Mouse (Mus musculus): ENCODE measurements around the gene D630045J12Rik.

Gene D630045J12Rik

GRCm38 (mm10) chr6:38241508-38241907 is 12.3 kb downstream of the D630045J12Rik start:
- no peak for DNase-seq

GRCm38 (mm10) chr6:38240618-38241017 is 13.2 kb downstream of the D630045J12Rik start:
- no peak for DNase-seq

GRCm38 (mm10) chr6:38238382-38238781 is 15.4 kb downstream of the D630045J12Rik start:
- DNase-seq: no peak

- no peak for DNase-seq
Observed at GRCm38 (mm10) chr6:38235991-38236658, 17.7 kb downstream of the D630045J12Rik start.

- no peak for DNase-seq
Observed at GRCm38 (mm10) chr6:38233803-38234202, 20.0 kb downstream of the D630045J12Rik start.

- no peak for DNase-seq
Observed at GRCm38 (mm10) chr6:38232917-38233316, 20.9 kb downstream of the D630045J12Rik start.

- no peak for DNase-seq
Observed at GRCm38 (mm10) chr6:38231994-38232393, 21.8 kb downstream of the D630045J12Rik start.

GRCm38 (mm10) chr6:38224079-38224478 is 29.7 kb downstream of the D630045J12Rik start:
- DNase-seq: no peak

- no peak for DNase-seq
Observed at GRCm38 (mm10) chr6:38219261-38219660, 34.5 kb downstream of the D630045J12Rik start.

GRCm38 (mm10) chr6:38215448-38216110 is 38.2 kb downstream of the D630045J12Rik start:
- DNase-seq: no peak

GRCm38 (mm10) chr6:38207621-38208020 is 46.2 kb downstream of the D630045J12Rik start:
- no peak for DNase-seq

GRCm38 (mm10) chr6:38206941-38207531 is 46.8 kb downstream of the D630045J12Rik start:
- no peak for DNase-seq

GRCm38 (mm10) chr6:38205375-38205774 is 48.4 kb downstream of the D630045J12Rik start:
- no peak for DNase-seq

GRCm38 (mm10) chr6:38203820-38204219 is 50.0 kb downstream of the D630045J12Rik start:
- DNase-seq: no peak

GRCm38 (mm10) chr6:38202816-38203215 is 51.0 kb downstream of the D630045J12Rik start:
- DNase-seq: no peak

GRCm38 (mm10) chr6:38201495-38201894 is 52.3 kb downstream of the D630045J12Rik start:
- DNase-seq: no peak

- no peak for DNase-seq
Observed at GRCm38 (mm10) chr6:38199599-38199998, 54.2 kb downstream of the D630045J12Rik start.

- DNase-seq: no peak
Observed at GRCm38 (mm10) chr6:38198727-38199126, 55.1 kb downstream of the D630045J12Rik start.

GRCm38 (mm10) chr6:38196266-38197189 is 57.3 kb downstream of the D630045J12Rik start:
- DNase-seq: no peak

- no peak for DNase-seq
Observed at GRCm38 (mm10) chr6:38195306-38195705, 58.5 kb downstream of the D630045J12Rik start.

- no peak for DNase-seq
Observed at GRCm38 (mm10) chr6:38194046-38194445, 59.8 kb downstream of the D630045J12Rik start.

GRCm38 (mm10) chr6:38192952-38193351 is 60.9 kb downstream of the D630045J12Rik start:
- DNase-seq: no peak
